In the genomic region with DNA sequence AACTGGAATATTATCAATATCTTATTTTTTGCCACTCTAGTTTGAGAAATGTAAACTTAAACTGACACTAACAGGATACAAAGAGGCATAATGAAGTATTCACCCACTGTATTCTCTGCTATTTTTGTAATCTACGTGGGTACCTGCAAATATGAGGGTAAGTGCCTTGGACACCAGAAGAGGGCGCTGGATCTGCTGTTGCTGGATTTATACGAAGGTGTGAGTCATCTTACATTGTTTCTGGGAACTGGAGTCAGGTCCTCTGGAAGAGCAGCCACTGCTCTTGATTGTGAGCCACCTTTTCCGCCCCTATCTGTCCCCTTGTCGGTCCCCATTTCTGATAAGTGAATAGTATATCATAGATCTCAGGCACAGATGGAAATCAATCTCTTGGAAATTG, we compare ENCODE assay signal across 18 mouse cellular contexts. TPM values are rescaled to one million over a fixed set of nuclear protein-coding genes. Genes with fewer than 3 reads are reported as not detected.
DNase-seq lines count a peak whose midpoint lies in the region; ATAC-seq and TF ChIP-seq lines count a peak whose summit lies in the region.
"Had no signal": no experiment of that assay in that cellular context is flagged by ENCODE, and none has a peak within 500 bp of the region (broad histone marks: within the 10 kb centered on the region; RNA-seq: fewer than 3 reads in every experiment).

No protein-coding gene starts in this region.

- H3K9me3 ChIP-seq in MEL (replicated peaks; ENCODE audit: insufficient read depth, low read length), result no peaks in the 10 kb centered on the region
- H3K9me3 ChIP-seq: embryonic facial prominence, embryonic 13.5 days; forebrain, embryonic 12.5 days had no signal

- TF ChIP-seq CTCF in liver, adult 2 months (IDR thresholded peaks at IDR 0.05; ENCODE audit: low read depth, low read length), result peak; percentile 25; the same call in 1 of the 2 replicates
- TF ChIP-seq CTCF in MEL (IDR thresholded peaks at IDR 0.05 in 2 of 3, conservative IDR thresholded peaks at IDR 0.05 in 1 of 3; ENCODE audit: control insufficient read depth in 1 of 3, insufficient read depth in 1 of 3, low read depth in 2 of 3, low read length in 3 of 3, poor library complexity in 1 of 3, severe bottlenecking in 1 of 3), result peak; percentile 13 to 32 (median 26); a peak in 3 of 6 replicates

- WGBS in liver, adult 2 months, result 56% methylated on average over 5 of the region's 5 CpGs

- no peaks in the 10 kb centered on the region for H3K27me3 ChIP-seq in liver, adult 2 months (ENCODE audit: control insufficient read depth, insufficient read depth, low read length)
- no peaks in the 10 kb centered on the region for H3K27me3 ChIP-seq in MEL (ENCODE audit: control insufficient read depth in 1 of 2, insufficient read depth in 2 of 2, low read length in 2 of 2)
- H3K27me3 ChIP-seq: embryonic facial prominence, embryonic 13.5 days; forebrain, embryonic 12.5 days; heart, embryonic 12.5 days had no signal

- peak; percentile 45 for DNase-seq in liver, adult 2 months (ENCODE audit: extremely low read depth, low read depth, low spot score)
- no peak for DNase-seq in liver
- peak; percentile 64 for DNase-seq in CD4-positive, CD25-positive, alpha-beta regulatory T cell, adult 2 months (ENCODE audit: low read depth, low spot score)
- DNase-seq in MEL (ENCODE audit: low read depth, low spot score), result peak; percentile 33
- DNase-seq in embryo, embryonic 9.5 days (ENCODE audit: extremely low spot score), result no peak
- DNase-seq in heart, adult 8-10 months (ENCODE audit: low spot score), result no peak
- DNase-seq: cerebellum, adult 11 months; cerebellum, postnatal 36 days; gastrocnemius, postnatal 36 days; heart, postnatal 36 days; kidney, postnatal 25 days; layer of hippocampus, postnatal 36 days; lung, adult 2 months had no signal

- peak; percentile 1; the same call in 1 of the 2 replicates for TF ChIP-seq RAD21 in MEL (IDR thresholded peaks at IDR 0.05; ENCODE audit: low read depth, low read length)

- no peak overlapping the region for H3K9ac ChIP-seq in liver, adult 2 months (ENCODE audit: low read depth, low read length)
- H3K9ac ChIP-seq in MEL (ENCODE audit: control insufficient read depth, low read depth, low read length, poor library complexity, severe bottlenecking), result no peak overlapping the region
- H3K9ac ChIP-seq: embryonic facial prominence, embryonic 13.5 days; forebrain, embryonic 12.5 days; heart, embryonic 12.5 days had no signal

- H3K27ac ChIP-seq in liver, adult 2 months (replicated peaks; ENCODE audit: insufficient read depth, low read depth, low read length), result no peak overlapping the region
- no peak overlapping the region for H3K27ac ChIP-seq in MEL (ENCODE audit: control insufficient read depth, low read depth, low read length)
- H3K27ac ChIP-seq: embryonic facial prominence, embryonic 13.5 days; forebrain, embryonic 12.5 days had no signal

- no peak for TF ChIP-seq EP300 in MEL (IDR thresholded peaks at IDR 0.05; ENCODE audit: low read depth in 1 of 2, low read length in 2 of 2)

- no peaks in the 10 kb centered on the region for H3K36me3 ChIP-seq in liver, adult 2 months (ENCODE audit: control insufficient read depth, insufficient read depth, low read length)
- H3K36me3 ChIP-seq in MEL (ENCODE audit: control insufficient read depth in 1 of 2, insufficient read depth in 2 of 2, low read length in 2 of 2), result no peaks in the 10 kb centered on the region
- H3K36me3 ChIP-seq: embryonic facial prominence, embryonic 13.5 days; forebrain, embryonic 12.5 days; heart, embryonic 12.5 days had no signal

- no peaks in the 10 kb centered on the region for H3K4me1 ChIP-seq in liver, adult 2 months (ENCODE audit: control insufficient read depth, insufficient read depth, low read length)
- H3K4me1 ChIP-seq in MEL (ENCODE audit: control insufficient read depth in 1 of 2, insufficient read depth in 2 of 2, low read length in 2 of 2), result no peaks in the 10 kb centered on the region
- H3K4me1 ChIP-seq: embryonic facial prominence, embryonic 13.5 days; forebrain, embryonic 12.5 days; heart, embryonic 12.5 days had no signal

- H3K4me3 ChIP-seq in liver, adult 2 months (ENCODE audit: insufficient read depth, low read depth, low read length), result no peak overlapping the region
- H3K4me3 ChIP-seq in MEL (ENCODE audit: control insufficient read depth in 1 of 2, insufficient read depth in 1 of 2, low read depth in 2 of 2, low read length in 2 of 2), result no peak overlapping the region
- H3K4me3 ChIP-seq: embryonic facial prominence, embryonic 13.5 days; forebrain, embryonic 12.5 days; heart, embryonic 12.5 days had no signal

- no peak for TF ChIP-seq POLR2A in liver, adult 2 months (IDR thresholded peaks at IDR 0.05; ENCODE audit: extremely low read depth, insufficient read depth, low read length)
- TF ChIP-seq POLR2A in MEL (IDR thresholded peaks at IDR 0.05; ENCODE audit: control insufficient read depth in 1 of 2, insufficient read depth in 1 of 2, low read depth in 1 of 2, low read length in 2 of 2, poor library complexity in 1 of 2), result no peak

- no peaks in the 10 kb centered on the region for H3K79me2 ChIP-seq in liver, adult 2 months (ENCODE audit: control insufficient read depth, insufficient read depth, low read length)
- no peaks in the 10 kb centered on the region for H3K79me2 ChIP-seq in MEL (ENCODE audit: control insufficient read depth, insufficient read depth, low read length, poor library complexity)

- ATAC-seq in megakaryocyte, adult 5-6 weeks (ENCODE audit: poor library complexity, severe bottlenecking), result peak; percentile 33; the same call in 1 of the 2 replicates
- ATAC-seq in erythroblast, adult 5-6 weeks (replicated peaks; ENCODE audit: low FRiP score, poor library complexity, severe bottlenecking), result no peak

TF ChIP-seq in MEL, 35 proteins besides CTCF, POLR2A, EP300 and RAD21:
- TF ChIP-seq E2F4 (IDR thresholded peaks at IDR 0.05; ENCODE audit: borderline replicate concordance, low read depth, low read length) (no peak), SMC3 (IDR thresholded peaks at IDR 0.05; ENCODE audit: low read depth, low read length) (peak; percentile 16; the same call in 1 of the 2 replicates)
TF ChIP-seq in MEL: peak in this region for 1.

RNA-seq across cellular contexts. Expression of a gene that starts 14.4 kb away (rescaled TPM):
- total RNA-seq in liver, adult 2 months (2014; rRNA removed), result 6.6 and 7.6 TPM in 2 replicates
- polyA plus RNA-seq in liver, adult 2 months (2012; rRNA removed), result 2.0 and 2.1 TPM in 2 replicates
- 8.4 and 9.3 TPM in 2 replicates for total RNA-seq in MEL (2012; rRNA removed)
- polyA plus RNA-seq in MEL (2012; ENCODE audit: insufficient read depth in 1 of 2, insufficient read length in 2 of 2, low read depth in 1 of 2, low replicate concordance in 2 of 2, missing spikeins in 1 of 2), result 1 to 10 TPM in 1 of 2 experiments, not detected in 1; 7.6 TPM
- total RNA-seq in megakaryocyte, adult 5-6 weeks (2015), result 7.9 and 10.0 TPM in 2 replicates
- total RNA-seq in megakaryocyte, adult 5-6 weeks (2017), result 12.2 and 13.9 TPM in 2 replicates
- total RNA-seq in erythroblast, adult 5-6 weeks (2015; ENCODE audit: low replicate concordance), result 4.2 and 5.8 TPM in 2 replicates
- 2.6 and 3.9 TPM in 2 replicates for total RNA-seq in erythroblast, adult 5-6 weeks (2017; ENCODE audit: low replicate concordance)
- total RNA-seq in heart, adult 8-10 months (2022), result 10 to 100 TPM; 19.7 to 25.4 (median 21.6) TPM

RNA-seq across cellular contexts. Expression of a gene that starts 30.8 kb away (rescaled TPM):
- total RNA-seq in liver, adult 2 months (2014; rRNA removed), result not detected in 2 replicates
- polyA plus RNA-seq in liver, adult 2 months (2012; rRNA removed), result not detected in 2 replicates
- total RNA-seq in MEL (2012; rRNA removed), result not detected in 2 replicates
- polyA plus RNA-seq in MEL (2012; ENCODE audit: insufficient read depth in 1 of 2, insufficient read length in 2 of 2, low read depth in 1 of 2, low replicate concordance in 2 of 2, missing spikeins in 1 of 2), result not detected
- not detected in 2 replicates for total RNA-seq in megakaryocyte, adult 5-6 weeks (2015)
- total RNA-seq in megakaryocyte, adult 5-6 weeks (2017), result not detected in 2 replicates
- 0.84 TPM in 1 of 2 replicates, not detected in the other for total RNA-seq in erythroblast, adult 5-6 weeks (2015; ENCODE audit: low replicate concordance)
- total RNA-seq in erythroblast, adult 5-6 weeks (2017; ENCODE audit: low replicate concordance), result not detected in 2 replicates
- total RNA-seq in heart, adult 8-10 months (2022), result 1 to 10 TPM in 1 of 4 experiments, under 1 TPM in 3; 0.22 to 1.1 (median 0.62) TPM
- total RNA-seq: gastrocnemius, postnatal 36 days had no signal
- polyA plus RNA-seq: embryonic facial prominence, embryonic 13.5 days had no signal

RNA-seq across cellular contexts. Expression of a gene that starts 46.9 kb away (rescaled TPM):
- total RNA-seq in liver, adult 2 months (2014; rRNA removed), result 0.28 and 0.67 TPM in 2 replicates
- 0.01 and 0.02 TPM in 2 replicates for polyA plus RNA-seq in liver, adult 2 months (2012; rRNA removed)
- total RNA-seq in MEL (2012; rRNA removed), result 15.1 and 19.4 TPM in 2 replicates
- polyA plus RNA-seq in MEL (2012; ENCODE audit: insufficient read depth in 1 of 2, insufficient read length in 2 of 2, low read depth in 1 of 2, low replicate concordance in 2 of 2, missing spikeins in 1 of 2), result 100 to 1,000 TPM in 1 of 2 experiments, 10 to 100 TPM in 1; 15.1 to 137 TPM
- total RNA-seq in megakaryocyte, adult 5-6 weeks (2015), result 29.5 and 32.8 TPM in 2 replicates
- total RNA-seq in megakaryocyte, adult 5-6 weeks (2017), result 37.9 and 41.0 TPM in 2 replicates
- 15.7 and 21.5 TPM in 2 replicates for total RNA-seq in erythroblast, adult 5-6 weeks (2015; ENCODE audit: low replicate concordance)
- total RNA-seq in erythroblast, adult 5-6 weeks (2017; ENCODE audit: low replicate concordance), result 22.0 and 26.1 TPM in 2 replicates
- under 1 TPM; 0.12 to 0.72 (median 0.31) TPM for total RNA-seq in heart, adult 8-10 months (2022)

Comparison
In these comparisons a context has a peak if more than half of its experiments do, and no peak if none do; other contexts are left out.
1. DNase-seq: peak in liver, adult 2 months (single experiment), CD4-positive, CD25-positive, alpha-beta regulatory T cell, adult 2 months (single experiment) and MEL (single experiment); none in liver (single experiment), embryo, embryonic 9.5 days (single experiment) and heart, adult 8-10 months (single experiment).